Mouse (Mus musculus) liver, adult 2 months (tissue): Measurements from ENCODE around the gene Ankfy1.

Experiments
- CTCF ChIP-seq: fragments of 200-500 bp; IDR thresholded peaks from 2 replicates; pipeline ENCODE4 v1.5.1; 2011; ENCODE audit warnings: low read depth, low read length, control low read depth
- POLR2A ChIP-seq: fragments of 200-500 bp; IDR thresholded peaks from 2 replicates; pipeline ENCODE4 v1.6.1; 2011; ENCODE audit warnings: low read length, control low read depth; ENCODE audit not compliant: insufficient read depth; ENCODE audit errors: extremely low read depth

DNA sequence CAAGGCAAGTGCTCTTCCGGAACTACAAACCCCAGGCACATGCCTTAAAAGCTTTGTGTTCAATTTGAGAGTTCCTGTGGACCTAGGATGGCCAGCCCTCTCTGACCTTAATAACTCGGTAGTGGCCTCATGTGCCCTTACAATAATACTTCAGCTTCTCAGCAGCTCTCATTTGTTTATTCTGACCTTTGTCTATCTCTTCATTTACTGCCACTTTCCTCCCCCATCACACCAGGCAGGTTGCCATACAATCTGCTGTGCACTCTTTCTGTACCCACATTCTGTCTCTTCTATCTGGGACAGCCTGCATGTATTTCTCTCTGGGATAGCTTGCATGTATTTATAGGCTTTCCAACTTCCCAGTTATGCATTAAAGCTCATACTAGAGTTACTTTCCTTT is 116.8 kb downstream of the Ankfy1 start:
- no peak for TF ChIP-seq POLR2A
- no peak for TF ChIP-seq CTCF
